Mouse (Mus musculus): ENCODE results near the gene Pnmal2.

GRCm38 (mm10) chr7:16988405-16988804 lies 43.9 kb downstream of the Pnmal2 start:
- TF ChIP-seq CTCF (IDR thresholded peaks at IDR 0.05; ENCODE audit: insufficient read depth, low read length) (no peak), POLR2A (IDR thresholded peaks at IDR 0.05; ENCODE audit: borderline replicate concordance, extremely low read depth, low read depth, low read length) (no peak)

Data from lung, adult 2 months (tissue).